Mouse (Mus musculus) neural tube, postnatal 0 days (tissue): ENCODE measurements around the gene Snrk. TPM values are rescaled to one million over a fixed set of nuclear protein-coding genes. Genes with fewer than 3 reads are reported as not detected.

Experiments used
- polyA plus RNA-seq: library from polyadenylated mRNA; unstranded; fragments of >200 nt; fragmentation: Nextera tagmentation; extraction: Ambion mirVana; gene quantifications from 2 replicates; pipeline ENCODE4 v1.2.1, GENCODE M21; 2015

The Snrk gene
- 65.4 and 65.5 TPM in 2 replicates for polyA plus RNA-seq

DNA sequence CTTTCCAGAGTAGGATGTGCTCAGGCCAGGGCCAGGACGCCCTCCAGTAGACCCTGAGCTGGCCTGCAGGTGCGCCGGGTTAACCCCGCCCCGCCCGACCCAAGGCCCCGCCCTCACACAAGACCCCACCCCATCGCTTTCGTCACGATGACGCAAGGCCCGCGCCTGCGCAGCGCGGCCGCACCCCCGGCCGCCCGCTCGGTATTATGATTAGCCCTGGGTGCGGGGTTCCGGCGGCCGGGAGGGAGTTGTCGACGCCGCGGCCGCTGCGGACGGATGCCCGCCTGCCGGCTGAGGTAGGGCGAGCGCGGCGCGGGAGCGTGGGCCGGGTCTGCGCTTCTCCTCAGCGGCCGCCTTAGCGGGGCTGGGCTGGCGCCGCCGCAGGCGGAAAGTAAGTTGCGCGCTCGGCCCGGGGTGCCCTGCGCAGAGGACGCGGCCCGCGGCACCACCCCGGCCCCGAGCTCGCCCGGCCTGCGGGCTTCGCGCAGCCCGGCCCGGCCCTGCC is at the start of gene Snrk:
Gene Snrk (plus strand): TSS at position 155 of the 505 bp plus-strand sequence.

Other genes starting within 250 kb of the Snrk start
- 0.62 and 0.65 TPM in 2 replicates for gene Ackr2, start 218.9 kb upstream of the Snrk start, polyA plus RNA-seq
- not detected in 2 replicates for gene Cyp8b1, start 201.0 kb upstream of the Snrk start, polyA plus RNA-seq
- gene Fam198a, start 166.3 kb upstream of the Snrk start, polyA plus RNA-seq = 2.3 TPM in 2 replicates
- gene Pomgnt2, start 120.2 kb upstream of the Snrk start, polyA plus RNA-seq = 36.3 and 43.1 TPM in 2 replicates
- gene Ano10, start 177.2 kb downstream of the Snrk start, polyA plus RNA-seq = 30.8 and 38.4 TPM in 2 replicates
- gene Abhd5, start 234.3 kb downstream of the Snrk start, polyA plus RNA-seq = 26.7 and 27.3 TPM in 2 replicates